In genomic region chr11:5990910-5991309, GRCm38 (mm10) we compare ENCODE assay signal across 9 mouse cellular contexts. TPM values are rescaled to one million over a fixed set of nuclear protein-coding genes. Genes with fewer than 3 reads are reported as not detected.
DNase-seq lines count a peak whose midpoint lies in the region; ATAC-seq and TF ChIP-seq lines count a peak whose summit lies in the region.
"Had no signal": no experiment of that assay in that cellular context is flagged by ENCODE, and none has a peak within 500 bp of the region (broad histone marks: within the 10 kb centered on the region; RNA-seq: fewer than 3 reads in every experiment).

No protein-coding gene starts in this region.

- no peaks in the 10 kb centered on the region for H3K79me3 ChIP-seq in C2C12 (ENCODE audit: low read depth)

- H3K4me2 ChIP-seq in liver, embryonic 14.5 days (ENCODE audit: low read depth), result no peak overlapping the region
- H3K4me2 ChIP-seq: neural tube, embryonic 12.5 days had no signal

- no peaks in the 10 kb centered on the region for H3K36me3 ChIP-seq in C2C12 (ENCODE audit: control insufficient read depth, insufficient read depth)
- no peaks in the 10 kb centered on the region for H3K36me3 ChIP-seq in liver, embryonic 14.5 days (replicated peaks; ENCODE audit: control insufficient read depth, insufficient read depth, low read depth)
- H3K36me3 ChIP-seq: neural tube, embryonic 12.5 days had no signal

- H3K9me3 ChIP-seq in liver, embryonic 14.5 days (ENCODE audit: control insufficient read depth, low read length), result no peaks in the 10 kb centered on the region
- H3K9me3 ChIP-seq: neural tube, embryonic 12.5 days had no signal

- no peak overlapping the region for H3K27ac ChIP-seq in liver, embryonic 14.5 days
- H3K27ac ChIP-seq: neural tube, embryonic 12.5 days had no signal

- H3K4me3 ChIP-seq in C2C12 (ENCODE audit: insufficient read depth, poor library complexity, severe bottlenecking), result no peak overlapping the region
- no peak overlapping the region for H3K4me3 ChIP-seq in liver, embryonic 14.5 days (ENCODE audit: insufficient read depth in 1 of 2, low read depth in 2 of 2, low read length in 2 of 2)
- H3K4me3 ChIP-seq: neural tube, embryonic 12.5 days had no signal

- peak; percentile 64 for DNase-seq in heart, postnatal 4 days
- no peak for DNase-seq in heart, adult 9 months (ENCODE audit: low spot score in 2 of 2)
- peak; percentile 82 for DNase-seq in MN1 (ENCODE audit: low spot score)
- DNase-seq in embryo, embryonic 9.5 days (ENCODE audit: extremely low spot score), result peak; percentile 64
- DNase-seq in liver, embryonic 14.5 days (ENCODE audit: low read depth in 3 of 3, low spot score in 3 of 3), result peak in 2 of 3 experiments; percentile 20 to 24
- peak; percentile 37 to 76 for DNase-seq in spleen, postnatal 4 days (ENCODE audit: low spot score in 2 of 2)
- DNase-seq in layer of hippocampus, postnatal 14 days (ENCODE audit: low spot score in 2 of 2), result no peak

- TF ChIP-seq EP300 in liver, embryonic 14.5 days (IDR thresholded peaks at IDR 0.05; ENCODE audit: low read depth), result no peak

- ATAC-seq in liver, embryonic 14.5 days (ENCODE audit: insufficient read depth), result no peak

- no peak overlapping the region for H3K9ac ChIP-seq in liver, embryonic 14.5 days (replicated peaks)
- H3K9ac ChIP-seq: neural tube, embryonic 12.5 days had no signal

- H3K79me2 ChIP-seq in C2C12 (ENCODE audit: control insufficient read depth, insufficient read depth), result no peaks in the 10 kb centered on the region

- WGBS in liver, embryonic 14.5 days (ENCODE audit: insufficient replicate concordance), result 25% methylated on average over 4 of the region's 4 CpGs

- peak; percentile 47 for TF ChIP-seq CTCF in C2C12 (IDR thresholded peaks at IDR 0.05; ENCODE audit: control insufficient read depth, insufficient read depth, insufficient read length)
- peak; percentile 76 for TF ChIP-seq CTCF in liver, embryonic 14.5 days (IDR thresholded peaks at IDR 0.05; ENCODE audit: low read depth)

- no peak overlapping the region for H3ac ChIP-seq in C2C12 (ENCODE audit: control insufficient read depth, insufficient read length, low read depth)

- no peaks in the 10 kb centered on the region for H3K4me1 ChIP-seq in liver, embryonic 14.5 days (replicated peaks; ENCODE audit: control insufficient read depth in 2 of 2, insufficient read depth in 2 of 2, low read length in 1 of 2)
- H3K4me1 ChIP-seq: neural tube, embryonic 12.5 days had no signal

- peaks cover 37% of the 10 kb centered on the region for H3K27me3 ChIP-seq in C2C12 (ENCODE audit: control insufficient read depth, insufficient read depth, insufficient read length)
- H3K27me3 ChIP-seq in liver, embryonic 14.5 days (ENCODE audit: control insufficient read depth, insufficient read depth, low read length), result no peaks in the 10 kb centered on the region
- H3K27me3 ChIP-seq: neural tube, embryonic 12.5 days had no signal

TF ChIP-seq in C2C12, 6 proteins besides CTCF, POLR2A, EP300 and RAD21:
- no peak for TF ChIP-seq FOSL1 (IDR thresholded peaks at IDR 0.05; ENCODE audit: insufficient read depth, low read length, poor library complexity, severe bottlenecking)
- no peak for TF ChIP-seq USF1 (IDR thresholded peaks at IDR 0.05; ENCODE audit: low read depth)
- no peak for TF ChIP-seq CEBPB (IDR thresholded peaks at IDR 0.05; ENCODE audit: low read depth)
- no peak for TF ChIP-seq MYOG (IDR thresholded peaks at IDR 0.05; ENCODE audit: control insufficient read depth, extremely low read depth, insufficient read length)
- no peak for TF ChIP-seq MAX (IDR thresholded peaks at IDR 0.05)
- no peak for TF ChIP-seq MYOD1 (IDR thresholded peaks at IDR 0.05; ENCODE audit: control insufficient read depth, insufficient read length, low read depth)
TF ChIP-seq in C2C12: peak in this region for 0.

RNA-seq across cellular contexts. Expression of gene Ykt6, which starts 35.4 kb away (rescaled TPM):
- total RNA-seq in heart, postnatal 4 days (2021), result 10 to 100 TPM; 92.8 to 94.5 TPM
- polyA plus RNA-seq in C2C12 (2012; fragmentation: generic; extraction: Trizol), result 93.3 TPM
- 14.9 and 18.7 TPM in 2 replicates for polyA plus RNA-seq in liver, embryonic 14.5 days (2012; rRNA removed)
- polyA plus RNA-seq in liver, embryonic 14.5 days (2014; fragmentation: Nextera tagmentation; extraction: Ambion mirVana), result 9.6 and 10.1 TPM in 2 replicates
- total RNA-seq in layer of hippocampus, postnatal 14 days (2021), result 10 to 100 TPM; 84.7 to 85.3 TPM

RNA-seq across cellular contexts. Expression of gene Gck, which starts 41.0 kb away (rescaled TPM):
- total RNA-seq in heart, postnatal 4 days (2021), result not detected
- not detected for polyA plus RNA-seq in C2C12 (2012; fragmentation: generic; extraction: Trizol)
- polyA plus RNA-seq in liver, embryonic 14.5 days (2012; rRNA removed), result 0.04 and 0.15 TPM in 2 replicates
- 0.08 and 0.20 TPM in 2 replicates for polyA plus RNA-seq in liver, embryonic 14.5 days (2014; fragmentation: Nextera tagmentation; extraction: Ambion mirVana)
- total RNA-seq in layer of hippocampus, postnatal 14 days (2021), result 1 to 10 TPM; 1.3 to 1.9 TPM

Comparison
In these comparisons a context has a peak if more than half of its experiments do, and no peak if none do; other contexts are left out.
1. DNase-seq: peak in heart, postnatal 4 days (single experiment), MN1 (single experiment), embryo, embryonic 9.5 days (single experiment), liver, embryonic 14.5 days (2 of 3) and spleen, postnatal 4 days (2 of 2); none in heart, adult 9 months (0 of 2) and layer of hippocampus, postnatal 14 days (0 of 2).